Mouse (Mus musculus): ENCODE data around the gene Csrp2.

DNA sequence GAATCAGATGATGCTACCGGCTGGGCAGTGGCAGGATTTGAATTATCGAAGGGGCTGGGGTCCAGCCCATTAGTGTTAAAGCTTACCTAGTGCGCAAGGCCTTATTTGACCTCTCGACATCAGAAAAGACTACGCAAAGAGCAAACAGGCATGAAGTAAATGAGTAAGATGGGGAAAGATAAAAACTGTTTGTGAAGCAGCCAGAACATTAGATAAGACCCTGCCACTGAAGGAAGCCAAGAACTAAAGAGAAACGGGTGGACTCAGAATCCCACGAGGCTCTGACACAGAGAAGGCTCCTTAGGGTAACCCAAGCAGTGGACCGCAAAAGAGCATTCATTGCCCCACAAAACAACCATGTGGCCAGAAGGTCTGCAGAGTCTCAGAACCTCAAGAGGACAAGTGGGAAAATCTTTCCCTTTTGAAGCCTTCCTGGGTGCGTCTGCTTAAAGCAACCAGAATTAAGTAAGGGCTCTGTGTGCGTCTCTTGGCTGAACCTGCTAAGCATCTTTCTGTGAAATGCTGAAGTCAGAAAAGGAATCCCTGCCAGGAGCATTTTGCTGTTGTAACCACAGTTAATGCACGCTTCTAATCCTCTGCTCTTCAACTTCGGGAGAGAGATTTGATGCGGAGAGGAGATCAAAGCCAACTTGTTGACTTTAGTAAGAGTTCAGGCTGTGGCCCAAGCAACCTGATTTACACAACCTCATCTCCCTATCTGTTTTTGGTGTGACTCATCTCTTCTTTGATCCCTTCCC is 19.7 kb upstream of the Csrp2 start:
- TF ChIP-seq CTCF (IDR thresholded peaks at IDR 0.05; ENCODE audit: low read depth) (no peak), EP300 (IDR thresholded peaks at IDR 0.05; ENCODE audit: low read depth) (no peak)
